Mouse (Mus musculus) CD4-positive, CD25-positive, alpha-beta regulatory T cell, adult 2 months (primary cell): ENCODE data around the gene Duoxa2.
A peak's percentile ranks its signal among the peaks of the same experiment; 100 is the strongest.

ENCODE experiments used
- DNase-seq: peaks from one replicate; pipeline ENCODE4 v3.0.0-alpha.2; 2012; ENCODE audit warnings: low read depth, low spot score

Gene Duoxa2

GRCm38 (mm10) chr2:122298596-122299490, at the start of gene Duoxa2:
Gene Duoxa2, plus strand, starts transcription at chr2:122298900.
- peak; percentile 62 for DNase-seq

DNA sequence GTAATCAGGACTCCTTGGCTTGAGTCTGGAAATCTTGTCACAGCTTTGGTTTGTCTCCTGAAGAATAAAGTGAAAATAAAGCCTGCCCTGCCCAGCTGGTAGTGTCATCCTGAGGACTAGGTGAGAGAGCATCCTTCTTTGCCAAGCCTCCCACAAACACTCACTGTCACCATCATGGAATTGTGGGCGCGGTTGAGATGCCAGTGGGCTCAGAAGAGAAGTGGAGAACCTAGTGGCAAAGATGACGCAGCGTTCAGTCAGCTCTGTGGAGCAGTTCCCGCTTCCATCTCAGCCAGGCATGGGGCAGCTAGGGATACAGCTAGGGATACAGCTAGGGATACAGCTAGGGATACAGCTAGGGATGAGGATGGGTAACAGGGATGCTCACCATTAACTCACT, 42.7 kb upstream of the Duoxa2 start:
- no peak for DNase-seq

- DNase-seq: no peak
Measured at GRCm38 (mm10) chr2:122260729-122261128, 38.0 kb upstream of the Duoxa2 start.

- no peak for DNase-seq
Measured at GRCm38 (mm10) chr2:122264690-122265089, 34.0 kb upstream of the Duoxa2 start.

DNA sequence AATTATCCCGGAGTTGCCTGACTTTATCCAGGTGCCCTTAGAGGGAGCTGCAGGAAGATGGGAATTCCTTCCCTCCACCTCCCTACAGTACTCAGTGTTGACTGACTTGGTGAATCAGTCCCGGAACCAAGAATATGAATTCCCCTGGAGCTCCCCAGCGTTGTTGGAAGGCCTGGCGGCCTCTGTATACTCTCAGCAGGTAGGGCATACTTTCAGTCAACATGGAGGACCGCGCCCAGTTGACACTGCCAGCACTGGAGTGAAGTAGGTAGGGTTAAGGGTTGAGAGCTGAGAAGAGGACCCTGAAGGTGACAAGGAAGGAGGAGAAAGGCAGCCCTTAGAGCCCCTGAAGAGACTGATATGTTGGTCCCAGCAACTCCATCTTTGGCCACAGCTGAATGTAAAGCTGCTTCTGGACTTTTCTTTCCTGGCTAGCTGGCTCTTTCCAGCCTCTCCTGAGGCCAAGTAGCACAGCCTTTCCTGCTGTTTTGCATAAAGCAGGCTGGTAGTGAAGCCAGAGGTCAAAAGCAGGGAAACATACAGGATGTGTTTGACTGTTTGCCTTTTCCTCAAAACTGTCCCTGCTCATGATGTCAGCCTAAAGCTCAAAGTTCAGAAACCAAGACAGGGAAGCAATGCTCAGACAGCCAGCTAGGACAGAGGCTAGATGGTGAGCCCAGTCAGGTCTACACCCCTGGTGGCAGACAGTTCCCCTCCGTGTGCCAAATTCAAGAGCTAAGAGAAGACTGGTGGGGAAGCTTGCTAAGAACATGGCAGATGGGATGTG, 32.1 kb upstream of the Duoxa2 start:
- DNase-seq: no peak

DNA sequence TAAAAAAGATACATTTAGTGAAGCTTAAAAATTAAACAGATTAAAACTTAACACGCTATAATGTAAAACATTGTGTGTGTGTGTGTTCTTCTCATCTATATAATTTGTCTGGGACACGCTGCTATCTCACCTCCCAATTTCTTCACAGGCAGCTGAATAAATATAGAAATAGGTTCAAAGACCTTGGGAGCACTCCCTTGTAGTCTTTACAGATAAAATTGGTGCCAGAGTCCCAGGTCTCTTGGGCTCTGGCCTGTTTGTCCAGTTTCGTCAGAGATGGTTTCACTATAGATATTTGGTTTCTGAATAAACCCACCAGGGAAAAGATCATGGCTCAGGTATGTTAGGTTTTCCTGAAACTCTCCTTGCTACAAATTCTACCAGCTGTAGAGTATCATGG, 19.9 kb upstream of the Duoxa2 start:
- no peak for DNase-seq

GRCm38 (mm10) chr2:122284091-122284490, 14.6 kb upstream of the Duoxa2 start:
- no peak for DNase-seq

- DNase-seq: no peak
Measured at GRCm38 (mm10) chr2:122286137-122286536, 12.6 kb upstream of the Duoxa2 start.

DNA sequence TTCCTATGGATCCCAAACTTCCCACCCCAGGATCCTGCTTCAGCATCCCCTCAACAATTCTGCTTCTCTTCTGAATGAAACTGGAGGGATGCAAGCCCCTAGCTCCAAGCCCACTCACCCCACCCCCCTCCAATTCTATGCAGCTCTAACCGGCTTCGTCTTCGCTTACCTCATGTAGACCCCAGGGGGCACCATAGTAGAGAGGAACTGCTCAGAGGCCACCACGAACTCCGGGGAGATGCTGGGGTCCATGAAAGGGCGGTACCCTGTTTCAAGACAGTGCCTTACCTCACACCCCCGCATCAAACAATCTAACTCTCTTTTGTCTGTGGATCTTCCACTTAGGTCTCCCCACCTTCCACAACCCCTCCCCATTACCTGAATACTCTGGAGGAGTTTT, 3.8 kb upstream of the Duoxa2 start:
- no peak for DNase-seq

- no peak for DNase-seq
Measured at GRCm38 (mm10) chr2:122297271-122298095, 1.2 kb upstream of the Duoxa2 start.

- DNase-seq: peak; percentile 21
Measured at GRCm38 (mm10) chr2:122298096-122298499, 602 bp upstream of the Duoxa2 start, which contains the start of gene Duox2. Gene Duox2, minus strand, starts transcription at chr2:122298449.

DNA sequence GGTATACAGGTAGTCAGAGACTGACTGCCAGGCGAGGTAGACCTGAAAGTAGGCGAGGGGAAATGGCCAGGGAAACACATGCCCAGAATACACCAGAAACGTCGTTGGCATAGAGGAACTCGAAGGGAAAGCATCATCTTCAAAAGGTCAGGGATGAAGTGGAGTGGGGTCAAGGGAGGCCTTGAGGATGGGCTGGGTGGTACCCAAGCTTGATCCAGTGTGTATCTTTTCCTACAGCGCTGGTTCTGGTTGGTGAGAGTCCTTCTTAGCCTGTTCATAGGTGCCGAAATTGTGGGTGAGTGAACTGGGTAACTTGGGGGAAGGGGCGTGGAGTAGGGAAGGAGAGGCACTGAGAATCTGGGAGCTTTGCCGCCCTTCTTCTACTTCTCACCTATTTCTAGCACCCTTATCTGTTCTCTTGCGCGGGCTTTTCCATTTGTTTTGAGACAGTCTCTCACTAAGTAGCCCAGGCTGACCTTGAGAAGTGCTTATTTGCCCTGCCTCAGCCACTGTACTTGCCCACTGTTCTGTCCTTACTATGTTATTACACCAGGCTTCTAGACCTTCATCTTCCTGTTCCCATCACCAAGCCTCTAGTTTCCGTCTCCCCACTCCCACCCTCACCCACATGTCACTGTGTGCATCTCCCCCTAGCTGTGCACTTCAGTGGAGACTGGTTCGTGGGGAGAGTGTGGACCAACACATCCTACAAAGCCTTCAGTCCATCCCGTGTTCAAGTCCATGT, 1.4 kb downstream of the Duoxa2 start:
- DNase-seq: peak; percentile 24

- no peak for DNase-seq
Measured at GRCm38 (mm10) chr2:122300656-122301020, 1.9 kb downstream of the Duoxa2 start.

DNA sequence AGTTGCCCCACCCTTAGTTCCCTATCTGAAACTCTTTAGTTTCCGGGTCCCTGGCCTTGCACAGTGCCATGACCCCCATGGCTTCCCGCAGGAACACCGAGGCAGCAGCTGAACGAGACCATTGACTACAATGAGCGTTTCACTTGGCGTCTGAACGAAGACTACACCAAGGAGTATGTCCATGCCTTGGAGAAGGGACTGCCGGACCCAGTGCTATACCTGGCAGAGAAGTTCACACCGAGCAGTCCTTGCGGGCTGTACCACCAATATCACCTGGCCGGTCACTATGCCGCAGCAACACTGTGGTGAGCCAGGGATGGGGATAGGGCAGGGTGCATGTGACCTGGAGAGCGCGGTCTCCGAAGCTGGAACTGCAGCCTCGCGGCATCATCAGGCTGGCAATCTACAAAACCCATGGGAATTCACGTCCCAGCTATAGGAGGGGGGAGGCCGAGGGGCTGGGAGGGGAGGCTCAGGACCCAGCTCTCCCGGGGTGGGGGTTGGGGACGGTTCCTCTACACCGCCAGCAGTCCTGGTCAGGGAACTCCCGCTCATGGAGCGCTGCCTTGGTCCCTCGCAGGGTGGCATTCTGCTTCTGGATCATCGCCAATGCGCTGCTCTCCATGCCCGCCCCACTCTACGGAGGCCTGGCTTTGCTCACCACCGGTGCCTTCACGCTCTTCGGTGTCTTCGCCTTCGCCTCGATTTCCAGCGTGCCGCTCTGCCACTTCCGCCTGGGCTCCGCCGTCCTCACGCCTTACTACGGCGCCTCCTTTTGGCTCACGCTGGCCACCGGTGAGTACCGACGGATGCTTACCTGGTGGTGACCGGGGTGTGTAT, 2.6 kb downstream of the Duoxa2 start:
- peak; percentile 70 for DNase-seq

DNA sequence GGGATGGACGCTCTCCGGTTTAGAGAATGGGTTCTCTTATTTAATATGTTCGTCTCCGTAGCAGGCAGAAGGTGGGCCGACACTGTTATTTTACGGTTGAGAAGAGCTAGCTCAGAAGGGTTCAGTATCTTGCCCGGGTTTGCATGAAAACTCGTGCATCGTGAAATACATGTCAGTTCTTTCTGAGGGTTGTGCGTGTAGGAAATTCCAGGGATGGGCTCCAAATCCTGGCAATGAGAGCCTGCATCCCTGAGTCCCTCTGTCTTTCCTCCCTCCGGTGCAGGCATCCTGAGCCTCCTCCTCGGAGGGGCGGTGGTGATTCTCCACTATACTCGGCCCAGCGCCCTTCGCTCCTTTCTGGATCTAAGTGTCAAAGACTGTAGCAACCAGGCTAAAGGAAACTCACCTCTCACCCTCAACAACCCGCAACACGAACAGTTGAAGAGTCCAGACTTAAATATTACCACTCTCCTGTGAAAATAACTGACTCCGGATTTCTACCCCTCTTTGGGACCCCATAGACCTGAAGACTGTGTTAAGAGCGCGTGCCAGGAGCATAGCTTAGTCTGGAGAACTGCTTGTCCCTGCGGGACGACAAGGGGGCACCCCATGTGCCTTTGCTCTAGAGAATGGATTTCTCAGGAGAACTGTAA, 3.3 kb downstream of the Duoxa2 start:
- DNase-seq: no peak

- DNase-seq: peak; percentile 88
Measured at GRCm38 (mm10) chr2:122302574-122303241, 4.0 kb downstream of the Duoxa2 start.

GRCm38 (mm10) chr2:122304544-122304943, 5.8 kb downstream of the Duoxa2 start:
- DNase-seq: no peak

GRCm38 (mm10) chr2:122305097-122305892, 6.6 kb downstream of the Duoxa2 start:
- DNase-seq: no peak
